Mouse (Mus musculus) kidney, postnatal 0 days (tissue): Measurements from ENCODE around the gene Sorcs2. TPM values are rescaled to one million over a fixed set of nuclear protein-coding genes. Genes with fewer than 3 reads are reported as not detected.
"Not testable (repeated sequence)": the region's sequence is repeated elsewhere in the genome, so short reads cannot be mapped to it uniquely, and the experiment has no call there.

Experiments
- ATAC-seq: fragments of 200-750 bp; cut with Nextera tagmentation; replicated peaks from 2 replicates; pipeline ENCODE4 v1.8.0; 2017; ENCODE audit warnings: low read depth, moderate number of reproducible peaks, moderate TSS enrichment, moderate library complexity; ENCODE audit not compliant: low FRiP score
- DNase-seq: peaks from one replicate; pipeline ENCODE4 v3.0.0-alpha.2; 2016; ENCODE audit warnings: low spot score
- H3K27ac ChIP-seq: fragments of 300-500 bp; sonication (generic); 2 replicates; pipeline ENCODE4 v1.5.1; 2014; ENCODE audit warnings: mild to moderate bottlenecking
- H3K27me3 ChIP-seq: fragments of 300-500 bp; sonication (generic); 2 replicates; pipeline ENCODE4 v1.6.1; 2014; ENCODE audit warnings: low read length, mixed read lengths; ENCODE audit not compliant: insufficient read depth
- H3K36me3 ChIP-seq: fragments of 300-500 bp; sonication (generic); 2 replicates; pipeline ENCODE4 v1.6.1; 2014; ENCODE audit warnings: low read length, mixed read lengths; ENCODE audit not compliant: insufficient read depth
- H3K4me1 ChIP-seq: fragments of 300-500 bp; sonication (generic); replicated peaks from 2 replicates; pipeline ENCODE4 v1.6.1; 2014; ENCODE audit warnings: antibody characterized with exemption, low read length, mixed read lengths; ENCODE audit not compliant: insufficient read depth
- H3K4me2 ChIP-seq: fragments of 300-500 bp; sonication (generic); 2 replicates; pipeline ENCODE4 v1.6.1; 2014; ENCODE audit warnings: mild to moderate bottlenecking, low read length, moderate library complexity, mixed read lengths
- H3K4me3 ChIP-seq: fragments of 300-500 bp; sonication (generic); replicated peaks from 2 replicates; pipeline ENCODE4 v1.5.1; 2014; ENCODE audit warnings: low read depth, low read length
- H3K9ac ChIP-seq: fragments of 300-500 bp; sonication (generic); 2 replicates; pipeline ENCODE4 v1.6.1; 2014; ENCODE audit warnings: low read depth, low read length
- H3K9me3 ChIP-seq: fragments of 300-500 bp; sonication (generic); replicated peaks from 2 replicates; pipeline ENCODE4 v1.6.1; 2016; ENCODE audit warnings: low read length, inconsistent platforms, mixed read lengths
- CTCF ChIP-seq: IDR thresholded peaks from 2 replicates; pipeline ENCODE4 v1.5.1; 2016; ENCODE audit warnings: antibody characterized with exemption, low read depth, mild to moderate bottlenecking, moderate library complexity
- WGBS: fragments of 180-500 bp; shearing (Covaris S2); extraction: QIAGEN DNeasy Blood & Tissue Kit; methylation state at CpG from one replicate; pipeline ENCODE4 v1.1.7; 2014; 5-methylcytosine and 5-hydroxymethylcytosine counted together
- polyA plus RNA-seq: library from polyadenylated mRNA; unstranded; fragments of >200 nt; fragmentation: Nextera tagmentation; extraction: Ambion mirVana; gene quantifications from 2 replicates; pipeline ENCODE4 v1.2.1, GENCODE M21; 2015

Gene Sorcs2
- polyA plus RNA-seq, 1 experiment from 2014 or later, result 5.1 TPM

- DNase-seq (peak; percentile 78), ATAC-seq (peak; percentile 21; the same call in 1 of the 2 replicates)
- no peaks in the 10 kb centered on the region for H3K36me3 ChIP-seq
- 70% methylated on average over 3 of the region's 3 CpGs for WGBS
- peaks cover 5% of the 10 kb centered on the region; the same call in 1 of the 2 replicates for H3K4me1 ChIP-seq
- no peaks in the 10 kb centered on the region for H3K27me3 ChIP-seq
- H3K27ac ChIP-seq, result no peak overlapping the region
- H3K4me2 ChIP-seq, result 0 out of 2 replicates have a peak overlapping the region, but pooled peaks have one; percentile 100
- no peak overlapping the region for H3K4me3 ChIP-seq
- no peak overlapping the region for H3K9ac ChIP-seq
- no peaks in the 10 kb centered on the region for H3K9me3 ChIP-seq
- peak; percentile 83 for TF ChIP-seq CTCF
Observed at GRCm38 (mm10) chr5:36396011-36396410, 1.9 kb downstream of the Sorcs2 start.

- no peak overlapping the region for H3K4me3 ChIP-seq
- WGBS, result 53% methylated on average over 11 of the region's 11 CpGs
- TF ChIP-seq CTCF, result peak; percentile 34
- DNase-seq (peak; percentile 9), ATAC-seq (no peak)
- peaks cover 5% of the 10 kb centered on the region; the same call in 1 of the 2 replicates for H3K4me1 ChIP-seq
- H3K9me3 ChIP-seq, result no peaks in the 10 kb centered on the region
- H3K9ac ChIP-seq, result no peak overlapping the region
- no peak overlapping the region for H3K27ac ChIP-seq
- no peaks in the 10 kb centered on the region for H3K36me3 ChIP-seq
- H3K4me2 ChIP-seq, result no peak overlapping the region
- no peaks in the 10 kb centered on the region for H3K27me3 ChIP-seq
Observed at GRCm38 (mm10) chr5:36394840-36395515, 3.0 kb downstream of the Sorcs2 start.

- H3K27ac ChIP-seq, result no peak overlapping the region
Observed at GRCm38 (mm10) chr5:36391751-36392150, 6.2 kb downstream of the Sorcs2 start.

GRCm38 (mm10) chr5:36390591-36390927 lies 7.4 kb downstream of the Sorcs2 start:
- H3K4me1 ChIP-seq, DNase-seq, H3K27me3 ChIP-seq, H3K9me3 ChIP-seq, ATAC-seq, H3K9ac ChIP-seq, H3K4me3 ChIP-seq, H3K4me2 ChIP-seq, H3K36me3 ChIP-seq, H3K27ac ChIP-seq: not testable (repeated sequence)

More at GRCm38 (mm10) chr5:36391751-36392150, 6.2 kb downstream of the Sorcs2 start:
- no peak overlapping the region for H3K9ac ChIP-seq
- ATAC-seq, result no peak
- H3K4me2 ChIP-seq, result no peak overlapping the region
- H3K4me1 ChIP-seq, result no peaks in the 10 kb centered on the region; the same call in 1 of the 2 replicates
- no peaks in the 10 kb centered on the region for H3K36me3 ChIP-seq
- no peaks in the 10 kb centered on the region for H3K9me3 ChIP-seq
- no peak overlapping the region for H3K4me3 ChIP-seq
- DNase-seq, result no peak
- 93% methylated on average over 4 of the region's 4 CpGs for WGBS
- TF ChIP-seq CTCF, result no peak
- no peaks in the 10 kb centered on the region for H3K27me3 ChIP-seq

- Histone ChIP-seq H3K27me3 (no peaks in the 10 kb centered on the region), H3K9me3 (no peaks in the 10 kb centered on the region), H3K27ac (no peak overlapping the region), H3K4me1 (peaks cover 9% of the 10 kb centered on the region), H3K9ac (no peak overlapping the region), H3K4me3 (no peak overlapping the region), H3K4me2 (no peak overlapping the region), H3K36me3 (no peaks in the 10 kb centered on the region)
- WGBS, result 76% methylated on average over 9 of the region's 9 CpGs
- ATAC-seq (no peak), DNase-seq (no peak)
- no peak for TF ChIP-seq CTCF
Observed at GRCm38 (mm10) chr5:36389731-36390590, 8.0 kb downstream of the Sorcs2 start.

GRCm38 (mm10) chr5:36385062-36385461 lies 12.9 kb downstream of the Sorcs2 start:
- H3K4me2 ChIP-seq, result no peak overlapping the region
- no peak overlapping the region for H3K4me3 ChIP-seq
- WGBS, result 10% methylated on average over 5 of the region's 5 CpGs
- ATAC-seq (no peak), DNase-seq (peak; percentile 85)
- H3K9ac ChIP-seq, result no peak overlapping the region
- peaks cover 12% of the 10 kb centered on the region for H3K4me1 ChIP-seq
- H3K27me3 ChIP-seq, result no peaks in the 10 kb centered on the region
- TF ChIP-seq CTCF, result no peak
- H3K9me3 ChIP-seq, result no peaks in the 10 kb centered on the region
- H3K27ac ChIP-seq, result no peak overlapping the region
- no peaks in the 10 kb centered on the region for H3K36me3 ChIP-seq
